Mouse (Mus musculus) thymus, postnatal 10 days (tissue): ENCODE results near the gene Ankrd54.

Experiments
- DNase-seq, 2 experiments: peaks; one replicate each; pipeline ENCODE4 v3.0.0; 2021; ENCODE audit warnings: low spot score in 2 of 2

Gene Ankrd54

GRCm38 (mm10) chr15:79075658-79076365 is 13.1 kb upstream of the Ankrd54 start:
- no peak for DNase-seq

DNA sequence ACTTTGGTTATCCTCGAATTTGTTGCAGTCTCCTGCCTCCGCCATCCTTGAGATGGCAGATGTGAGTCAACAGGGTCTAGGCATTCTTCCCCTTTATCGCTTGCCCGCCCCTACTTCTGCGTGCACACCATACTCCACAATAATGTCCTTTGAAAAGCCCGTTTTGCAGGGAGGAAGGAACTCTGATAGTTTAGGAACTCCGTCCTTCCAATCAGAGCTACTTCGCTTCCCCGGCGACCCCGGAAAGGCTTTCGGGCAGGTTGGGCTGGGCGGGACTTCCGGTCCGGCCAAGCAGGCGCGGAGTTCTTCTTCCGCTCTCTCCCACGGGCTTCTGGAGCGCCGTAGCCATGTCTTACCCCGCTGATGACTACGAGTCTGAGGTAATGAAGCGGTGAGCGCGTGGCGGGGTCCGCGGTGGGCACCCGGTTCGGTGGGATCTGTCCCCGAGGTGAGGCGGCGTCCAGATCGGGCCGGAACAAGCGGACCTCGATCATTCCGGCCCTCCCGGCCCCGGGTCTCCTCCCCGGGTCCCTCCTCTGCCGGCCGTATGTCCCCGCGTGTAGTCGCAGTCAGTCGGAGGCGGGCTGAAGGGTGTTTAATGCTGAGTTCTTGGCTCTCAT is 12.3 kb upstream of the Ankrd54 start, which contains the start of gene Eif3l:
TSS of gene Eif3l (plus strand) at position 267 of the 620 bp plus-strand sequence.
- DNase-seq: peak; percentile 73 to 83

DNA sequence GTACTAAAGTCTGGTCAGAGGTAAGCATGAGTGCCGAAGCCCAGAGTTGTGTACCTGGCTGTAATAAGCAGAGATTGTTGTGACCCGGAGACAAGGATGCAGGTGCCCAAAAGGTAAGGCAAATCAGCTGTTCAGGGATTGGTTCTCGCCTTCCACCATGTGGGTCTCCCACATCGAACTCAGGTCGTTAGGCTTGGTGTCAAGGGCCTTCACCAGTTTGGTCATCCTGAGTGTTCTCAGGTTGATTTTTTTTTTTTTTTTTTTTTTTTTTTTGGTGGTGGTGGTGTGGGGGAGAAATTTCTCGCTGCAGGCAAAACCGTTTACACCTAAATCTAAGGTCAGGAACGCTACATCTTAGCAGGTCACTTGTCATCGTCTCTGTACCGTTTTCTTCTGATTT is 11.8 kb upstream of the Ankrd54 start:
- DNase-seq: no peak

DNA sequence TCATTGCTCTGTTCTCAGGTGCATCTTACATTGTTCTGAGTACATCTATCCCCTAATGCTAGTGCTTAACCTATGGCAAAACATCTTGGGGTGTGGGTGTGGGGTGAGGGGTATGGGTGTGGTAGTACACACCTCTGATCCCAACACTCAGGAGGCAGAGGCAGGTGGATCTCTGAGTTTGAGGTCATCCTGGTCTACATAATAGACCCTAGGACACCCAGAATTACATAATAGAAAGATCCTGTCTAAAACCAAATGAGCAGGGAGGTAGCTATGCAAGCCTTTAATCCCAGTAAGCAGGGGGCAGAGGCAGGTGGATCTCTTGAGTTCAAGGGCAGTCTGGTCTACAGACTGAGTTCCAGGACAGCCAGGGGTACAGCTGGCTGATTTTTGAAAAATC is 11.1 kb upstream of the Ankrd54 start:
- DNase-seq: no peak

- DNase-seq: peak in 1 of 2 experiments; percentile 31
These were observed 8.7 kb upstream of the Ankrd54 start for GRCm38 (mm10) chr15:79071117-79072039.

DNA sequence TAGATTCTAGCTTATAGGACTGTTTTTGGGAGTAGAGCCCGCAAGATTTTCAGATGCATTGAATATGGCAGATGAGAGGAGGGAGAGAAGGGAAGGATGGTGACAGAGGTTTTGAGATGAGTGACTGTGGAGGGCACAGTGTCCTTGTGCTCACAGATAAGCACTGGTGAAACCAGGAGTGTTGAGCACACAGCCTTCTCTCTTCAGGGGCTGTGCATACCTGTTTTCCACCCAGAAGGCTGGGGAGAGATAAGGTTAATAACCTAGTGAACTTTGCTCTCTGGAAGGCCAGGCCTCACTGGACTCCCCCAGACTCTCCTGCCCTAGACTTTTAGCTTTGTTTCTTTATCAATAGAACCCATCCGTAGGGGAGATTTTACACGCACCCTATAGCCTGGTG is 5.7 kb upstream of the Ankrd54 start:
- no peak for DNase-seq

DNA sequence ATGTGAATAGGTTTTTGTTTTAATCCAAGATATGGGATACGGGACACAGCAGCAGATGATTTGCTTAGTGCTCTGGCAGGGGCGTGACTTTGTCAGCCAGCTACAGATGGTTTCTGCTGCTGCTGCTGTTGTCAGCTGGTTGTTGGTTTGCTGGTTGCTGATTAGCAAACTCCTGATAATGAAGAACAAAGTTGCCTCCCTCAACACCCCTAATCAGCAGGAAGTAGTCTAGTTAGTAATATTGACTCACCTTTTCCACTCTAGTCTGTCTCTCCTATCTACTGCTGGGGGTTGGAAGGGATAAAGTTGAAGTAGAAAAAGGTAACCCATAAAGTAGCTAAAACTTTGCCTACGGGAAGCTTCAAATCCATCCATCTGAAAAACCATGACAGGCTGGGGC is 4.9 kb upstream of the Ankrd54 start:
- no peak for DNase-seq

- DNase-seq: no peak
These were observed 3.6 kb upstream of the Ankrd54 start for GRCm38 (mm10) chr15:79066276-79066675.

GRCm38 (mm10) chr15:79065086-79065770 is 2.5 kb upstream of the Ankrd54 start:
- DNase-seq: no peak

DNA sequence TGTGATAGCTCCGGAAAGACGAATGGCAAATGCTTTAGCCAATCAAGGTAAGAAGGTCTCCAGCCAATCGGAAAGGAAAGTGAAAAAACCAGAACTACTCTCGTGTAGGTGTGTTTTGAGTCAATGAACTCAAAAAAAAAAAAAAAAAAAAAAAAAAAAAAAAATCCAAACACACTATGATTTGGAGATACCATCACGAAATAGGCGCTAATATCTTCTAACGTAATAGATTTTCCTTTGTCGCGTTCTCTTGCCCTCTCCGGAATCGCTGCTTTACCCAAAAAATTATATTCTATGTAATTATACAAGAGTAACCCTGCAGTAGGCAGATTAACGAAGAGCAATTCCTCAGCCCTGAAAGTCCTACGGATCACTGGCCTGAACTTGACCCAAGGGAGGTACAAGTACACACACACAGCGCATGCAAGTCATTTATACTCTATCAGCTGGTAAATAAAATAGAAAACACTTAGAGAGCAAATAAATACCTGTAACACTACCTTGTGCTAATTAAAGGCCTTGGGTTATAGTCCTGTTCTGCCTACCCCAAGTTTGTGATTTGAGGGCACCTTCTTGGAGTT is 557 bp upstream of the Ankrd54 start:
- DNase-seq: no peak

GRCm38 (mm10) chr15:79060887-79061565 is 1.7 kb downstream of the Ankrd54 start:
- no peak for DNase-seq

DNA sequence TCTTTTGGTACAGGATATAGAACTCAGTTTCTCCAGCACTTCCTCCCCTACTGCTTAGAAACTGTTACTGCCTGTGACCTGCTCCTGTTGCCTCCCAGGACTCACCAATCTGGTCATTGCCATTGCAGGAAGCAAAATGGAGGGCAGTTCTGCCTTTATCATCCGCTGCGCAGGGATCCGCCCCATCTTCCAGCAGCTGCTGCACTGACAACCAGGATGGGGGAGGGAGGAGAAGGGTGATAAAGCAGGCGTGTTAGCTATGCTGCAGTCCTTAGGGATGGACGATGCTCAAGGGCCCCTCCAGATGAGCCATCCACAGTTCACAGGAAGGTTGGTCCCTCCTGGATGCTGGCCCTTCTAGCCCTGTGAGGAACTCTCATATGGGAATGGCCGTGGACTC is 4.8 kb downstream of the Ankrd54 start:
- no peak for DNase-seq

DNA sequence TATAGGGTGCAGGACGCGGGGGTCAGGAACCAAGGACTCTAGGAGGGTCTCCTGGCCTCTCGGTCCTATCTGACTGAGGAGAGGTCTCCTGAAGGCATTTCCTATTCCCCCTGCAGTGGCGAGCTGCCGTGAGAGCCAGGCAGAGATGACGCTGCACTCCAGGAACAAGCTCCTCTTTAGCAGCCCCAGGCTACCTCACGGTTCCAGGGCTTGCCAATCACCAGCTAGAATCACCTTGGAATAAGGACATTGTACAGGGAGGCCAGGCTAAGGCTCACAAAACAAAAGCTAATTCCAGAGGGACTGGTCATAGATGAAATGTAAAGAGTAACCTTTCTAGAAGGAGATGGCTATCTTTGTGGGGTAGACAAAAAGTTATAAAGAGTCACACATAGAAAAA is 6.1 kb downstream of the Ankrd54 start:
- no peak for DNase-seq

- DNase-seq: no peak
These were observed 10.3 kb downstream of the Ankrd54 start for GRCm38 (mm10) chr15:79052366-79052765.

DNA sequence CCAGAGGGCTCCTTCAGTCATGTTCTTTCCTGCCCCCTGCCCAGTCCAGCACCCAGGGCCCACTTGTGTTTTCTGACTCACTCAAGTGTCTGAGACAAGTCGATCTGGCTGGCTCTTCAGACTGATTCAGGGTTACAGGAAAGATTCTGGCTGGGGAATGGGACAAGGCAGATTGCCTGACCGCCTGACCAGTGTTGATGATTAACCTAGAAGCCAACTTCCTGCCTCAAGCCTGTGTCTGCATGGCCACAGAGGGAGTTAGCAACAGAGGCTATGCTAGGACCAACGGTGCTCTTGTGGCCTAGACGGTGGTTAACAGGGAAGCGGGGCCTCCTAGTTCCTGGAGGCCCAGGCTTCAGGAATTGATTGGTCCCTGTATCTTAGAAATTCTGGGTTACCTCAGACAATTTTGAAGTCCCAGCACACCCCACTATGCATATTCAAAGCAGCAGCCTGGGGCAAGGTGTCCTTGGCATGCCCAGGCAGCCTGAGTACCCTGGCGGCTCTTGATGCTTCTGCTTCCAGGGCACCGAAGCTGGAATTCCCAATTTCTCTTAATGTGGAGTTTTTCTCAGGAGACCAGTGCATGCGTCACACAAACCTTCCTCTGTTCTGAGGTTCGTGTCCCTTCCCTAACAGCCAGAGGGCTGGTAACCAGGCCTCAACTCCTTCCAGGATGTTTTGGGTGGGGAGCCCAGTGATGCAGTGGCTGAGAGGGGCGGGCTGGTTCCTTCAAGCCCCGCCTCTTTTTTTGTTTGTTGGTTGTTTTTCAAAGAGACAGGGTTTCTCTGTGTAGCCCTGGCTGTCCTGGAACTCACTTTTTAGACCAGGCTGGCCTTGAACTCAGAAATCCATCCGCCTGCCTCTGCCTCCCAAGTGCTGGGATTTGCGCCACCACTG is 11.0 kb downstream of the Ankrd54 start:
- no peak for DNase-seq

- DNase-seq: no peak
These were observed 11.7 kb downstream of the Ankrd54 start for GRCm38 (mm10) chr15:79050964-79051363.

- no peak for DNase-seq
These were observed 12.4 kb downstream of the Ankrd54 start for GRCm38 (mm10) chr15:79050160-79050845.

DNA sequence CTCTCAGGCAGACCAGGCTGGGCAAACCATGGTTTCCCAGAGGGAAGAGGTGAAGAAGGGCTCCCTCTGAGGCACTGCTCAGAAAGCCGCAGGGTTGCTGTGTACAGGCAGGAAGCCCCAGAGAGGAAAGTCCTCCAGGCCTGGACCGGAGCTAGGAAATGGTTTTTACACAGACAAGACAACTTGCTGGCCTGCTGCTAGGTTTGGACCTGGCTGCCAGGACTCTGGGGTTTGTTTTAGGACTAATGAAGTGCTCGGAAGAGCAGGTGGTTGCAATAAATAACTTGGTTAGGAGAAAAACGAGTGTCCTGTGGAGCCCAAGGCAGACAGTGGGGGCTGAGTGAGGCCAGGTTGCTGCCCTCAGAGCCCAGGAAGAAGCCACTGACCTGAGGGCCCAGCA is 14.5 kb downstream of the Ankrd54 start:
- no peak for DNase-seq

DNA sequence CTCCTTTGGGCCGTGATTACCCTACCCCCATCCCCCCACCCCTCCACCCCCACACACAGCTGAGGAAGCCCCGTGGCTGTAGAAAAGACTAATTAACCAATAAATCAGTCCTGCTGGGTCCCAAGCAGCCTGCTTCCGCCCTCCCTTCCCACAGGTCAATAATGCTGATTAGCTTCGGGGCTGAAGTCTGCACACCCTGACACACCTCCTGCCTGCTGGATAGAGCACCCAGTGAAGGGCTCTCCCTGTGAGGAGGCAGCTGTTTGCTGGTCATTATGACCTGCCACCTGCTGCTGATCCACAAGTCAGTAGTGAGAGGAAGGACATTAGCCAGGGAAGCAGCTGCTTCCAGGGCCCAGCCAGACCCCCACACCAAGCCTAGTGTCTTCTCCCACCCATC is 17.9 kb downstream of the Ankrd54 start:
- DNase-seq: no peak
